Mouse (Mus musculus): ENCODE results near the gene Fank1. TPM values are rescaled to one million over a fixed set of nuclear protein-coding genes. Genes with fewer than 3 reads are reported as not detected.

Gene Fank1
- total and polyA plus RNA-seq, 3 experiments: 0.16 to 0.17 TPM; not detected in 1

DNA sequence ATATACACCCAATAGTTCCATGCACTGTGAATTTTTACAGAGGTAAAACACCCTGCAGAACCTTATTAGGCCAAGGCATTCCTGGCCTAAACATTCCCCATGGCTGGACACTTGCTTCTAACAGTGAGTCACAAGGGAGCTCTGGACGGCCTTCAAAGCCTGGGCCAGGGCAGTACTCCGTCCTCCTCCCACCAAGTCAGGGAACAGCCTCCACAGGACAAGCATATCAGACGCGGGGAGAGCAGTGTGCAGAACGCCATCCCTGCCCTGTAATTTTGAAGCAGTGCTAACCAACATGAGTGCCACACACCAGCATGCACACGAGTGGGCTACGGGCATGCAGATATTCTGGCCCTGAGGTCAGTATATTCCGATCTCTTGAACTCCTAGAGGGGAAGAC, 29.3 kb upstream of the Fank1 start:
- Histone ChIP-seq H3K27me3 (replicated peaks) (no peaks in the 10 kb centered on the region), H3K4me3 (replicated peaks in 1 of 3; ENCODE audit: low read depth in 2 of 3, low read length in 2 of 3, poor library complexity in 1 of 3) (no peak overlapping the region), H3K9ac (ENCODE audit: insufficient read depth, low read depth) (no peak overlapping the region), H3K9me3 (replicated peaks; ENCODE audit: low read length) (no peaks in the 10 kb centered on the region), H3K4me2 (ENCODE audit: insufficient read depth, low read depth, poor library complexity, severe bottlenecking) (no peak overlapping the region), H3K79me2 (replicated peaks; ENCODE audit: control insufficient read depth, extremely low read depth, insufficient read depth, poor library complexity, severe bottlenecking) (no peaks in the 10 kb centered on the region), H3K36me3 (replicated peaks in 1 of 2; ENCODE audit: control insufficient read depth in 1 of 2, insufficient read depth in 1 of 2, low read length in 1 of 2) (peaks cover 3 to 32% of the 10 kb centered on the region in 2 experiments), H3K4me1 (ENCODE audit: control insufficient read depth in 1 of 2, insufficient read depth in 2 of 2) (peaks cover 0 to 20% of the 10 kb centered on the region in 2 experiments; a peak in 1 of 4 replicates), H3K27ac (ENCODE audit: insufficient read depth, low read depth) (no peak overlapping the region)
- dilution Hi-C loops (cut with MboI; ENCODE audit: extremely low pct_ligation_motif_present, extremely low pct_unique_long_range_greater_than_20kb, low sequenced_read_pairs): no loop called here
- DNase-seq (ENCODE audit: extremely low read depth): no peak
- in situ Hi-C loops (cut with MboI; ENCODE audit: low pct_ligation_motif_present, low pct_unique_long_range_greater_than_20kb, low sequenced_read_pairs): no loop called here
- TF ChIP-seq JUND (conservative IDR thresholded peaks at IDR 0.05; ENCODE audit: low read depth, low read length) (no peak), RCOR1 (conservative IDR thresholded peaks at IDR 0.05; ENCODE audit: low read depth, low read length) (no peak), ETS1 (conservative IDR thresholded peaks at IDR 0.05; ENCODE audit: low read depth, low read length) (no peak), MEF2A (IDR thresholded peaks at IDR 0.05; ENCODE audit: borderline replicate concordance, low read depth, low read length) (no peak), TCF12 (IDR thresholded peaks at IDR 0.05; ENCODE audit: low read depth, low read length) (no peak), RAD21 (IDR thresholded peaks at IDR 0.05; ENCODE audit: low read depth, low read length) (no peak), SIN3A (IDR thresholded peaks at IDR 0.05; ENCODE audit: low read length) (no peak), MYC (IDR thresholded peaks at IDR 0.05; ENCODE audit: low read depth, low read length) (no peak), ZNF384 (IDR thresholded peaks at IDR 0.05; ENCODE audit: low read depth, low read length) (no peak), POLR2AphosphoS2 (IDR thresholded peaks at IDR 0.05; ENCODE audit: low read depth, low read length) (no peak), PAX5 (IDR thresholded peaks at IDR 0.05; ENCODE audit: low read length) (no peak), MAX (IDR thresholded peaks at IDR 0.05; ENCODE audit: low read length) (no peak), MXI1 (IDR thresholded peaks at IDR 0.05; ENCODE audit: low read depth, low read length) (no peak), POLR2A (IDR thresholded peaks at IDR 0.05; ENCODE audit: low read depth, low read length) (no peak), IRF4 (IDR thresholded peaks at IDR 0.05; ENCODE audit: low read depth, low read length) (no peak), NRF1 (IDR thresholded peaks at IDR 0.05; ENCODE audit: low read depth, low read length) (no peak), GABPA (IDR thresholded peaks at IDR 0.05; ENCODE audit: insufficient replicate concordance, low read depth, low read length) (no peak), EP300 (IDR thresholded peaks at IDR 0.05; ENCODE audit: low read length) (no peak)

GRCm38 (mm10) chr7:133748753-133749152, 27.9 kb upstream of the Fank1 start:
- Histone ChIP-seq H3K4me2 (ENCODE audit: insufficient read depth, low read depth, poor library complexity, severe bottlenecking) (no peak overlapping the region), H3K36me3 (replicated peaks in 1 of 2; ENCODE audit: control insufficient read depth in 1 of 2, insufficient read depth in 1 of 2, low read length in 1 of 2) (peaks cover 3 to 25% of the 10 kb centered on the region in 2 experiments), H3K4me3 (replicated peaks in 1 of 3; ENCODE audit: low read depth in 2 of 3, low read length in 2 of 3, poor library complexity in 1 of 3) (no peak overlapping the region), H3K9me3 (replicated peaks; ENCODE audit: low read length) (no peaks in the 10 kb centered on the region), H3K9ac (ENCODE audit: insufficient read depth, low read depth) (no peak overlapping the region), H3K27me3 (replicated peaks) (no peaks in the 10 kb centered on the region), H3K79me2 (replicated peaks; ENCODE audit: control insufficient read depth, extremely low read depth, insufficient read depth, poor library complexity, severe bottlenecking) (no peaks in the 10 kb centered on the region), H3K27ac (ENCODE audit: insufficient read depth, low read depth) (no peak overlapping the region), H3K4me1 (ENCODE audit: control insufficient read depth in 1 of 2, insufficient read depth in 2 of 2) (peaks cover 0 to 20% of the 10 kb centered on the region in 2 experiments; a peak in 1 of 4 replicates)
- dilution Hi-C loops (cut with MboI; ENCODE audit: extremely low pct_ligation_motif_present, extremely low pct_unique_long_range_greater_than_20kb, low sequenced_read_pairs) (no loop called here), in situ Hi-C loops (cut with MboI; ENCODE audit: low pct_ligation_motif_present, low pct_unique_long_range_greater_than_20kb, low sequenced_read_pairs) (no loop called here)
- DNase-seq (ENCODE audit: extremely low read depth): no peak
- TF ChIP-seq MYC (IDR thresholded peaks at IDR 0.05; ENCODE audit: low read depth, low read length): no peak
- no peak for TF ChIP-seq TBP (conservative IDR thresholded peaks at IDR 0.05; ENCODE audit: low read depth, low read length)
- no peak for TF ChIP-seq IRF4 (IDR thresholded peaks at IDR 0.05; ENCODE audit: low read depth, low read length)
- no peak for TF ChIP-seq SIN3A (IDR thresholded peaks at IDR 0.05; ENCODE audit: low read length)
- no peak for TF ChIP-seq EP300 (IDR thresholded peaks at IDR 0.05; ENCODE audit: low read length)
- no peak for TF ChIP-seq JUND (conservative IDR thresholded peaks at IDR 0.05; ENCODE audit: low read depth, low read length)
- no peak for TF ChIP-seq HCFC1 (IDR thresholded peaks at IDR 0.05; ENCODE audit: low read depth, low read length)

All from CH12.LX (cell line).